Mouse (Mus musculus) adrenal gland, postnatal 10 days (tissue): ENCODE data around the gene Frat2. TPM values are rescaled to one million over a fixed set of nuclear protein-coding genes. Genes with fewer than 3 reads are reported as not detected.

Source experiments
- total RNA-seq, 2 experiments: library from RNA; stranded (reverse); gene quantifications; 2 replicates each; pipeline ENCODE4 v1.2.3; 2021

The Frat2 gene
- total RNA-seq, 2 experiments from 2014 or later: 4.8 to 7.1 TPM

Other genes starting within 250 kb of the Frat2 start
- gene Slit1, start 104.5 kb downstream of the Frat2 start, total RNA-seq: 1 to 10 TPM; 3.8 to 5.7 TPM
- 1 to 10 TPM; 7.6 to 8.6 TPM for gene Arhgap19, start 46.1 kb downstream of the Frat2 start, total RNA-seq
- 10 to 100 TPM in 1 of 2 experiments, 1 to 10 TPM in 1; 8.6 to 11.7 TPM for gene Frat1, start 18.2 kb downstream of the Frat2 start, total RNA-seq
- 10 to 100 TPM; 12.6 to 12.8 TPM for gene Rrp12, start 48.0 kb upstream of the Frat2 start, total RNA-seq
- 100 to 1,000 TPM; 536 to 564 TPM for gene Pgam1, start 63.8 kb upstream of the Frat2 start, total RNA-seq
- gene Exosc1, start 85.3 kb upstream of the Frat2 start, total RNA-seq: 10 to 100 TPM; 24.3 to 25.5 TPM
- 10 to 100 TPM; 30.7 to 36.7 TPM for gene Zdhhc16, start 85.3 kb upstream of the Frat2 start, total RNA-seq
- 10 to 100 TPM; 15.5 to 24.2 TPM for gene Mms19, start 133.0 kb upstream of the Frat2 start, total RNA-seq
- 10 to 100 TPM; 17.1 to 20.2 TPM for gene Ubtd1, start 133.6 kb upstream of the Frat2 start, total RNA-seq
- gene Ankrd2, start 187.9 kb upstream of the Frat2 start, total RNA-seq: 1 to 10 TPM; 2.2 to 5.9 TPM
- 10 to 100 TPM; 24.6 to 39.9 TPM for gene Hoga1, start 197.5 kb upstream of the Frat2 start, total RNA-seq
- gene 4933411K16Rik, start 204.1 kb upstream of the Frat2 start, total RNA-seq: 1 to 10 TPM in 1 of 2 experiments, under 1 TPM in 1; 0.75 to 1.3 TPM
- 1 to 10 TPM; 6.5 to 9.7 TPM for gene Morn4, start 238.2 kb upstream of the Frat2 start, total RNA-seq
- 10 to 100 TPM; 37.0 to 41.3 TPM for gene Pi4k2a, start 242.3 kb upstream of the Frat2 start, total RNA-seq